Mouse (Mus musculus): Measurements from ENCODE around the gene Scn5a. TPM values are rescaled to one million over a fixed set of nuclear protein-coding genes. Genes with fewer than 3 reads are reported as not detected.

Scn5a gene
- total RNA-seq, 2 experiments from 2014 or later = 0.39 to 0.45 TPM

- peak; percentile 74 for DNase-seq
Measured at GRCm38 (mm10) chr9:119460410-119460809, 118.4 kb downstream of the Scn5a start.

GRCm38 (mm10) chr9:119457122-119457521 is 121.7 kb downstream of the Scn5a start:
- no peak for DNase-seq

DNA sequence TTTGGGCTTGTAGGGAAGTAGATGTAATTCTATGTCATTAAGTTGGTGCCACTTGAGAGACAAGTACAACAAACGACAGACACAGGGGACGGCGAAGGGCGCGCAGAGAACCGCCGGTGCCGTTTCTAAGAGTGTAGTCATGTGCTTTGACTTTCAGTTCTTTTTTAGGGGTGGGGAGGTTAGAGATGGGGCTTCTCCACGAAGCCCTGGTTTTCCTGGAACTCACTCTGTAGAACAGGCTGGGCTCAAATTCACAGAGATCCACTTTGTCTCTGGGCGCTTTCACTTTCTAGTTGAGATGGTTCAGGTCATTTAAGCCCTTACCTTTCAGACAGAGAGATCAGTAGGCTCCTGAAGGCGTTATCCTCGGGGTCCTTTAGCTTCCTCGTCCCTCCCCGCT is 122.8 kb downstream of the Scn5a start:
- DNase-seq = no peak

GRCm38 (mm10) chr9:119445737-119446136 is 133.1 kb downstream of the Scn5a start:
- DNase-seq = no peak

- DNase-seq = peak; percentile 99
Measured at GRCm38 (mm10) chr9:119444738-119445429, 133.9 kb downstream of the Scn5a start, which contains the start of gene Exog. Gene Exog (plus strand): TSS chr9:119444943.

DNA sequence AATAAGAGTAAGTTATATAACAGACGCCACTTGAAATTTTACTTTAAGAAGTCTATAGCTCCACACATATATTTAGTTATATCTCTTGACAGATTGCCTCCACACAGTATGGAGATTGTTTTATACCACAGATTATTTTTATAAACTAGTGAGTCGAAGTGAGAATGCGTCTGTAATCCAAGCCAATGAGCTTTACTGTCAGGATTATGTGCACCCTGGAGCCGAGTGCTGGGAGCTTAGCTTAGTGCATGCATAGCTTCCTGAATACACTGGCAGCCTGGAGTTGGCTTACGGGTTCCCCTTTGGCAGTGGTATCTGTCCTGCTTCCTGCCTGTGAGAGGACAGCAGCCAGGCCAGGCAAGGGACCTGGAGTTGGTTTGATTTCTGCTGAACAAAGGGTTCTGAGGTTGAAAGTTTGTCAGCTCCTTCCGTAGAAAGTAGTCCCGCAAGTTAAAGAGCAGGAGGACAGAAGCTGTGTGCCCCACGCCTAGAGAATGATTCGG is 140.3 kb downstream of the Scn5a start:
- no peak for DNase-seq

- DNase-seq = no peak
Measured at GRCm38 (mm10) chr9:119438065-119438464, 140.8 kb downstream of the Scn5a start.

- no peak for DNase-seq
Measured at GRCm38 (mm10) chr9:119435855-119436254, 143.0 kb downstream of the Scn5a start.

Other genes with a start within 250 kb of the Scn5a start
- 100 to 1,000 TPM; 113 to 126 TPM for gene Acaa1a, start 239.3 kb downstream of the Scn5a start, total RNA-seq (2021)
- 10 to 100 TPM; 24.4 to 26.7 TPM for gene Myd88, start 237.6 kb downstream of the Scn5a start, total RNA-seq (2021)
- gene Xylb, start 221.6 kb downstream of the Scn5a start, total RNA-seq (2021) = 10 to 100 TPM in 1 of 2 experiments, 1 to 10 TPM in 1; 6.6 to 14.2 TPM
- gene Slc22a14, start 213.5 kb downstream of the Scn5a start, total RNA-seq (2021) = under 1 TPM in 1 of 2 experiments, not detected in 1; 0.42 TPM
- gene Acvr2b, start 176.9 kb downstream of the Scn5a start, total RNA-seq (2021) = 10 to 100 TPM in 1 of 2 experiments, 1 to 10 TPM in 1; 5.7 to 10.6 TPM
- gene Exog, start 134.1 kb downstream of the Scn5a start, total RNA-seq (2021) = 1 to 10 TPM; 4.1 to 4.9 TPM
- not detected for gene Scn10a, start 140.3 kb upstream of the Scn5a start, total RNA-seq (2021)
- gene Scn11a, start 246.4 kb upstream of the Scn5a start, total RNA-seq (2021) = under 1 TPM; 0.12 TPM

Data from adrenal gland, postnatal 10 days (tissue).